Mouse (Mus musculus) CH12.LX (cell line): ENCODE measurements at regions not wholly inside any gene's neighbourhood (a gene's known extent, or its start where the extent isn't known, plus 50 kb on each side); places are given as distances from the start of the nearest gene placed in this dataset.

Source experiments
- CTCF ChIP-seq, 2 experiments: IDR thresholded peaks in 1 of 2; conservative IDR thresholded peaks in 1 of 2; 2 replicates each; pipeline ENCODE4 v1.5.1; 2011 to 2012; ENCODE audit warnings: low read depth in 2 of 2, low read length in 2 of 2, improper control_type of control experiment in 1 of 2, inconsistent platforms in 1 of 2, mild to moderate bottlenecking in 1 of 2, moderate library complexity in 1 of 2
- HCFC1 ChIP-seq: IDR thresholded peaks from 2 replicates; pipeline ENCODE4 v1.6.1; 2012; ENCODE audit warnings: low read depth, mild to moderate bottlenecking, inconsistent platforms, low read length, improper control_type of control experiment
- MAX ChIP-seq: IDR thresholded peaks from 2 replicates; pipeline ENCODE4 v1.6.1; 2011; ENCODE audit warnings: low read length, improper control_type of control experiment
- MXI1 ChIP-seq: IDR thresholded peaks from 2 replicates; pipeline ENCODE4 v1.6.1; 2011; ENCODE audit warnings: mild to moderate bottlenecking, low read depth, low read length, improper control_type of control experiment
- POLR2A ChIP-seq: IDR thresholded peaks from 2 replicates; pipeline ENCODE4 v1.6.1; 2011; ENCODE audit warnings: low read depth, mild to moderate bottlenecking, improper control_type of control experiment, low read length
- RCOR1 ChIP-seq: conservative IDR thresholded peaks from 2 replicates; pipeline ENCODE4 v1.6.1; 2012; ENCODE audit warnings: low read depth, mild to moderate bottlenecking, inconsistent platforms, low read length, improper control_type of control experiment
- USF1 ChIP-seq: IDR thresholded peaks from 2 replicates; pipeline ENCODE4 v1.6.1; 2014; ENCODE audit warnings: low read depth, mild to moderate bottlenecking, inconsistent platforms, low read length, improper control_type of control experiment
- ZMIZ1 ChIP-seq: IDR thresholded peaks from 2 replicates; pipeline ENCODE4 v1.6.1; 2012; ENCODE audit warnings: low read depth, mild to moderate bottlenecking, inconsistent platforms, low read length, improper control_type of control experiment

DNA sequence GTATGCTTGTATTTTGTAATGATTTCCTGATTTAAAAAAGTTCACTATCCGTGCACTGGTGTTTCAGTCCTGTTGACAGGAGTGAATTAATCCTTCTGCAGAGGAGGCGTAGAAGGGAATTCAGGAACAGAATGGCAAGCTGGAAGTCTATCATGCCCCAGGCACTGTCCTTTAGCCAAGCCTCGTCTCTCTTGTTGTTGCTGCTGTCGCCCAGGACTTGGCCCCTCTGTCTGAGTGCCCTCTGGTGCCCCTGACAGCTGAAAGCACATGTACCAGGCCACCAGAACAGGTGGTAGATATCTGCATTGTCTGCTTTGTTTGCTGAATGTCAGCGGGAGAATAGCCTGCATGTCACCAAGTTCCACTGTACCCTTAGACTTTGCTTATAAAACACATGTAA is 370.2 kb upstream of the Ghitm start:
- no peak for TF ChIP-seq ZMIZ1
- no peak for TF ChIP-seq USF1
- TF ChIP-seq POLR2A: no peak
- TF ChIP-seq HCFC1: no peak
- no peak for TF ChIP-seq CTCF (conservative IDR thresholded peaks at IDR 0.05 in 1 of 2, IDR thresholded peaks at IDR 0.05 in 1 of 2; ENCODE audit: low read depth in 2 of 2, low read length in 2 of 2)
- TF ChIP-seq RCOR1: no peak
- TF ChIP-seq MAX: no peak
- TF ChIP-seq MXI1: no peak
